Mouse (Mus musculus): ENCODE data around the gene Zbtb4. TPM values are rescaled to one million over a fixed set of nuclear protein-coding genes. Genes with fewer than 3 reads are reported as not detected.

Zbtb4 gene
- total RNA-seq, 1 experiment = 1.6 TPM

DNA sequence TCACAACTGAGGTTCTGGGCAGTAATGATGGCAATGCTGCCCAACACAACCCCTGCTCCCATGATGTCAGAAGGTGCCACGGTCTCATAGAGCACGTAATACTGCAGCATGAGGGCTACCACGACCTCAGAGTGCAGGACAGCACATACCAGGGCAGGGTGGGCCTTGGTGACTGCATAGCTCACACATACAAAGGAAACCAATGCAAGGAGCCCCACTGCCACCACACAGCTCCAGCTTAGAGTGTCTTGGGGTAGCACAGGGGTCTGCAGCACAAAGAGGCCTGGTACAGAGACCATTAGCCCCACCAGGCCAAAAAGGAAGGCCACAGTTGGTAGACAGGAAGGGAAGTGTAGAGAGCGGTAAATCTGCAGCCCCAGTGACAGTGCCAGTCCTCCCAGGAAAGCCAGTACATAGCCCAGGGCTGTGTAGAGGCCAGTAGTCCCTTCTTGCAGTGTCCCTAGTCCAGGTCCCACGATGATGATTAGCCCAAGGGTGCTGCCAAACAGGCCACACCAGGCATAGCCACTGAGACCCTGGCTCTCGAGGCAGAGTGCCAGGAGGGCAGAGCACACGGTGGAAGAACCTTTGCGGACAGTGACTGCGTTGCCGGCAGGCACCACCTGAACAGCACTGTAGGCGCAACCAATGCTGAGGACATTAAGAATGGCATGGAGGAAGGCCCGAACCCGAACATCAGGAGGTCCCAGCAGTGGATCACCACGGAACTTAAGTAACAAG, 5.4 kb upstream of the Zbtb4 start:
- 0 out of 2 replicates have a peak overlapping the region, but pooled peaks have one; percentile 11 for H3K9ac ChIP-seq (ENCODE audit: insufficient read depth, low read depth, low read length, poor library complexity, severe bottlenecking)
- no peak overlapping the region for H3K27ac ChIP-seq (ENCODE audit: insufficient read depth, low read depth, low read length, poor library complexity, severe bottlenecking)
- in situ Hi-C loops (cut with MboI; ENCODE audit: low sequenced_read_pairs in 2 of 2, unreplicated experiment in 2 of 2) = no loop called here
- peaks cover 3 to 4% of the 10 kb centered on the region in 2 experiments; a peak in 2 of 4 replicates for H3K4me1 ChIP-seq (ENCODE audit: control insufficient read depth in 2 of 2, insufficient read depth in 2 of 2, low read length in 2 of 2, poor library complexity in 1 of 2)
- TF ChIP-seq ZC3H11A (IDR thresholded peaks at IDR 0.05; ENCODE audit: borderline replicate concordance, low read depth, low read length) (no peak), ZNF384 (IDR thresholded peaks at IDR 0.05; ENCODE audit: low read depth, low read length) (no peak), HCFC1 (IDR thresholded peaks at IDR 0.05; ENCODE audit: borderline replicate concordance, insufficient read depth, low read length) (no peak), CHD2 (IDR thresholded peaks at IDR 0.05; ENCODE audit: low read depth, low read length) (no peak), MAFK (IDR thresholded peaks at IDR 0.05; ENCODE audit: insufficient read depth, low read depth, low read length) (no peak)
- no peak for DNase-seq (ENCODE audit: low read depth, low spot score)
- H3K36me3 ChIP-seq (ENCODE audit: control insufficient read depth, insufficient read depth, low read length, poor library complexity, severe bottlenecking) = peaks cover 2% of the 10 kb centered on the region; the same call in 1 of the 2 replicates
- H3K9me3 ChIP-seq (ENCODE audit: control insufficient read depth, insufficient read depth, low read depth, low read length) = no peaks in the 10 kb centered on the region
- H3K4me3 ChIP-seq (ENCODE audit: insufficient read depth in 1 of 2, low read depth in 1 of 2, low read length in 2 of 2, poor library complexity in 1 of 2, severe bottlenecking in 1 of 2) = no peak overlapping the region

DNA sequence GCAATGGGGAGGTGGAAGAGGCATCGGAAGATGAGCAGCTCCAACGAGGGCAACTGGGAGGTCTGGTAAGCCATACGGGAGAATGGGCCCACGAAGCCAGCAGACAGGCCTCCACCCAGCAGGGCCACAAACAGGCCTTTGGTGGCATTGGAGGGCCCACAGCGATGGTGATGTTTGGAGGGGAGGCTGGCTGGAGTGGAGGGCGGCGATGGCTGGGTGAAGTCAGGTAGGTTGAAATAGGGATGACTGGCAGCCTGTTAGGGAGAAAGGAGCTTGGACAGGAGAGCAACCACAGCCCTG, 4.9 kb upstream of the Zbtb4 start:
- Histone ChIP-seq H3K4me1 (ENCODE audit: control insufficient read depth in 2 of 2, insufficient read depth in 2 of 2, low read length in 2 of 2, poor library complexity in 1 of 2) (peaks cover 2 to 3% of the 10 kb centered on the region in 2 experiments; a peak in 2 of 4 replicates), H3K27ac (ENCODE audit: insufficient read depth, low read depth, low read length, poor library complexity, severe bottlenecking) (no peak overlapping the region), H3K4me3 (ENCODE audit: insufficient read depth in 1 of 2, low read depth in 1 of 2, low read length in 2 of 2, poor library complexity in 1 of 2, severe bottlenecking in 1 of 2) (no peak overlapping the region), H3K9me3 (ENCODE audit: control insufficient read depth, insufficient read depth, low read depth, low read length) (no peaks in the 10 kb centered on the region), H3K9ac (ENCODE audit: insufficient read depth, low read depth, low read length, poor library complexity, severe bottlenecking) (0 out of 2 replicates have a peak overlapping the region, but pooled peaks have one; percentile 11), H3K36me3 (ENCODE audit: control insufficient read depth, insufficient read depth, low read length, poor library complexity, severe bottlenecking) (no peaks in the 10 kb centered on the region)
- no peak for DNase-seq (ENCODE audit: low read depth, low spot score)
- in situ Hi-C loops (cut with MboI; ENCODE audit: low sequenced_read_pairs in 2 of 2, unreplicated experiment in 2 of 2) = no loop called here
- no peak for TF ChIP-seq CHD2 (IDR thresholded peaks at IDR 0.05; ENCODE audit: low read depth, low read length)
- no peak for TF ChIP-seq MAFK (IDR thresholded peaks at IDR 0.05; ENCODE audit: insufficient read depth, low read depth, low read length)
- no peak for TF ChIP-seq ZC3H11A (IDR thresholded peaks at IDR 0.05; ENCODE audit: borderline replicate concordance, low read depth, low read length)
- no peak for TF ChIP-seq HCFC1 (IDR thresholded peaks at IDR 0.05; ENCODE audit: borderline replicate concordance, insufficient read depth, low read length)
- no peak for TF ChIP-seq ZNF384 (IDR thresholded peaks at IDR 0.05; ENCODE audit: low read depth, low read length)

DNA sequence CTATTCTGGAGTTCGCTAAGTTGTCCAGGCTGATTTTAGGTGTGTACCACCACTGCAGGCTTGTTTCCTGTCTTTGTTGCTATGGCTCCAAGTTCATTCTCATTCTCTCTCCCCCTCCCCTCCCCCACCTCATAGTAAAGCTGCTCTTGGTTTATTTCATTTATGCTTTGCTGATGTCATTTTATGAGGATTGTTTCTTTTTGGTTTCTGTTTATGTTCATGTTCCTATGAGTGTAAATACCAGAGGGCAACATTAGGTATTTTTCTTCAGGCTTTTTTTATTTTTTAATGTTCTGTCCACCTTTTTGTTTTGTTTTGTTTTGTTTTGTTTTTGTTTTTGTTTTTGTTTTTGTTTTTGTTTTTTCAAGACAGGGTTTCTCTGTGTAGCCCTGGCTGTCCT, 3.8 kb upstream of the Zbtb4 start, which contains the start of gene Slc35g3:
Gene Slc35g3 (minus strand): TSS at position 101 of the 400 bp plus-strand sequence.
- Histone ChIP-seq H3K9me3 (ENCODE audit: control insufficient read depth, insufficient read depth, low read depth, low read length) (no peaks in the 10 kb centered on the region), H3K9ac (ENCODE audit: insufficient read depth, low read depth, low read length, poor library complexity, severe bottlenecking) (0 out of 2 replicates have a peak within 1 kb of the TSS, but pooled peaks have one; percentile 11), H3K27ac (ENCODE audit: insufficient read depth, low read depth, low read length, poor library complexity, severe bottlenecking) (no peak within 1 kb of the TSS), H3K36me3 (ENCODE audit: control insufficient read depth, insufficient read depth, low read length, poor library complexity, severe bottlenecking) (no peaks in the 10 kb centered on the region), H3K4me1 (ENCODE audit: control insufficient read depth in 2 of 2, insufficient read depth in 2 of 2, low read length in 2 of 2, poor library complexity in 1 of 2) (peaks cover 3 to 4% of the 10 kb centered on the region in 2 experiments; a peak in 2 of 4 replicates), H3K4me3 (ENCODE audit: insufficient read depth in 1 of 2, low read depth in 1 of 2, low read length in 2 of 2, poor library complexity in 1 of 2, severe bottlenecking in 1 of 2) (no peak within 1 kb of the TSS)
- in situ Hi-C loops (cut with MboI; ENCODE audit: low sequenced_read_pairs in 2 of 2, unreplicated experiment in 2 of 2) = no loop called here
- TF ChIP-seq MAFK (IDR thresholded peaks at IDR 0.05; ENCODE audit: insufficient read depth, low read depth, low read length) = no peak
- TF ChIP-seq ZNF384 (IDR thresholded peaks at IDR 0.05; ENCODE audit: low read depth, low read length) = no peak
- TF ChIP-seq CHD2 (IDR thresholded peaks at IDR 0.05; ENCODE audit: low read depth, low read length) = no peak
- no peak for TF ChIP-seq HCFC1 (IDR thresholded peaks at IDR 0.05; ENCODE audit: borderline replicate concordance, insufficient read depth, low read length)
- no peak for TF ChIP-seq ZC3H11A (IDR thresholded peaks at IDR 0.05; ENCODE audit: borderline replicate concordance, low read depth, low read length)
- DNase-seq (ENCODE audit: low read depth, low spot score) = no peak

DNA sequence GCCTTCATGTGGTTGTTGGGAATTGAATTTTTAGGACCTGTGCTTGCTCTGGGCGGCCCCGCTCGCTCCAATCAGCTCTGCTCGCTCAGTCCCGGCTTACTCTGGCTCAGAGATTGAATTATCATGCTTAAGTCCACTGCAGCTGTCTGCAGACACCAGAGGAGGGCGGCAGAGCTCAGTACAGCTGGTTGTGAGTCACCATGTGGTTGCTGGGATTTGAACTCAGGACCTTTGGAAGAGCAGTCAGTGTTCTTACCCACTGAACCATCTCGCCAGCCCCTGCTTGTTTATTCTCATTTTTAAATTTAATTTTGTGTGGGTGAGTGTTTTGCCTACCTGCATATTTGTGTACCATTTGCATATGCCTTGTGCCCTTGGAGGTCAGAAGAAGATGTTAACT, 2.2 kb upstream of the Zbtb4 start:
- Histone ChIP-seq H3K4me3 (ENCODE audit: insufficient read depth in 1 of 2, low read depth in 1 of 2, low read length in 2 of 2, poor library complexity in 1 of 2, severe bottlenecking in 1 of 2) (no peak overlapping the region), H3K27ac (ENCODE audit: insufficient read depth, low read depth, low read length, poor library complexity, severe bottlenecking) (no peak overlapping the region), H3K4me1 (ENCODE audit: control insufficient read depth in 2 of 2, insufficient read depth in 2 of 2, low read length in 2 of 2, poor library complexity in 1 of 2) (peaks cover 3 to 13% of the 10 kb centered on the region in 2 experiments; a peak in 2 of 4 replicates), H3K9ac (ENCODE audit: insufficient read depth, low read depth, low read length, poor library complexity, severe bottlenecking) (no peak overlapping the region), H3K9me3 (ENCODE audit: control insufficient read depth, insufficient read depth, low read depth, low read length) (no peaks in the 10 kb centered on the region), H3K36me3 (ENCODE audit: control insufficient read depth, insufficient read depth, low read length, poor library complexity, severe bottlenecking) (no peaks in the 10 kb centered on the region)
- DNase-seq (ENCODE audit: low read depth, low spot score) = no peak
- in situ Hi-C loops (cut with MboI; ENCODE audit: low sequenced_read_pairs in 2 of 2, unreplicated experiment in 2 of 2) = no loop called here
- TF ChIP-seq ZC3H11A (IDR thresholded peaks at IDR 0.05; ENCODE audit: borderline replicate concordance, low read depth, low read length) = no peak
- TF ChIP-seq MAFK (IDR thresholded peaks at IDR 0.05; ENCODE audit: insufficient read depth, low read depth, low read length) = no peak
- no peak for TF ChIP-seq ZNF384 (IDR thresholded peaks at IDR 0.05; ENCODE audit: low read depth, low read length)
- no peak for TF ChIP-seq CHD2 (IDR thresholded peaks at IDR 0.05; ENCODE audit: low read depth, low read length)
- TF ChIP-seq HCFC1 (IDR thresholded peaks at IDR 0.05; ENCODE audit: borderline replicate concordance, insufficient read depth, low read length) = no peak
